Mouse (Mus musculus): ENCODE data around the gene Ang5.
"Not testable (repeated sequence)": the region's sequence is repeated elsewhere in the genome, so short reads cannot be mapped to it uniquely, and the experiment has no call there.

The Ang5 gene

DNA sequence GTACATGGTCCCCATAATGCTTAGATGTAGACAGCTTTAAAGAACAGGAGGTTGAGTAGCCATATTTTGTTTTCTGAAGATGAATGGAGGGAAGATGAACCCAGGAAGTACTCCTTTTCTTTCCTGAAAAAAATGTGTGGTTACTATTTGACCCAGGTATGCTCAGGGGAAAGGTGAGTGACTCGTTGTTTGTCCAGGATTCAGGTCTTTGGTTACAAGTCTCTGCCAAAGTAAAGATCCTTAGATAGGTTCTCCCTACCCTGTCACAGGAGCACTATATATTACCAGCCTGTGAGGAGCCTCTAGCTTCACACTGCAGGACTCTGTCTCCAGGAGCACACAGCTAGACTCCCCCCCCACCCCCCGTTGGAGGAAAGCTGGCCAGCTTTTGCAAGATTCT lies at the start of gene Ang5:
Gene Ang5, plus strand, starts transcription at position 301 of the 400 bp plus-strand sequence.
- not testable (repeated sequence) for DNase-seq

GRCm38 (mm10) chr14:43918214-43918613 lies 38.7 kb upstream of the Ang5 start:
- DNase-seq: peak; percentile 7 to 19

GRCm38 (mm10) chr14:43923459-43923858 lies 33.4 kb upstream of the Ang5 start, which contains the start of gene Ear10:
Ear10 (minus strand) TSS chr14:43923559.
- not testable (repeated sequence) for DNase-seq

DNA sequence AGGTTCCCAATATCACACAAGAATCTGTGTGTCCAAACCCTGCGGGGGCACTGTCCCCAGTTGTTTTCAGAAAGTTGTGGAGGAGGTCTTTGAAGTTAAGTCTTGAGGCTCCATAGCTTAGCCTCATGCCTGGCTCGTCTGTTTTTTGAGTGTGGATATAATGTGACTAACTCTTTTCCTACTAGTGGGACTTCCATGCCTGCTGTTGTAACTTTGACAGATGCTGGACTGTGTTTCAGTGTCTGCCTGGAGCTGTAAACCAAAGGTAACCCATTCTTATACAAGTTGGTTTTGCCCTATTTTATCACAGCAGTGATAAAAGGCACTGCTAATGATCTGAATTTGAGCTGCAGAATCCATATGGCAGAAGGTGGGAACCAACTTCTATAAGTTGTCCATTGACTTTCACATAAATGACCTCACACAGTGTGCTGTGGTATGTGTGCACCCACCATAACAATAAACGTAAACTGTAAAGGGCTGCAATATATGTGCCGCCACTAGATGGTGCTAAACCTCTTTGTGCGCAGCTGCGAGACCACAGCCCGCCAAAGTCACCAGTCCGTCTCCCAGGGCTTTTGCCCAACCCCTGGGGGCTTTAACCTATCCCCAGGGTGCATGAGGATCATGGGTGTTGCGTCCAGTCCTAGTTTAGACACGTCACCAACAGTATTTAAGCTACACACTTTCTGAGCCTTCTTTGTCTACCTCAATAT lies 32.0 kb upstream of the Ang5 start, which contains the start of gene Gm8113:
Gene Gm8113, plus strand, starts transcription at position 703 of the 716 bp plus-strand sequence.
- DNase-seq: peak; percentile 64 to 70

- peak in 1 of 2 experiments; percentile 13 for DNase-seq
Observed at GRCm38 (mm10) chr14:43925404-43925950, 31.4 kb upstream of the Ang5 start.

DNA sequence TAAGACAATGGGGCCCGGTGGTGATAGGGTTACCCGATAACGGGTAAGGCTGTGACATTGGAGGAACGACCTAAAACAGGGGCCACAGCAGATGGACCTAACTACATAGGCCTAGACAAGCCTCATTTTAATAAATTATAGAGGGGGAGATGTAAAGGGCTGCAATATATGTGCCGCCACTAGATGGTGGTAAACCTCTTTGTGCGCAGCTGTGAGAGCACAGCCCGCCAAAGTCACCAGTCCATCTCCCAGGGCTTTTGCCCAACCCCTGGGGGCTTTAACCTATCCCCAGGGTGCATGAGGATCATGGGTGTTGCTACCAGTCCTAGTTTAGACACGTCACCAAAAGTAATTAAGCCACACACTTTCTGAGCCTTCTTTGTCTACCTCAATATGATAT lies 23.9 kb upstream of the Ang5 start:
- DNase-seq: peak in 1 of 2 experiments; percentile 19

DNA sequence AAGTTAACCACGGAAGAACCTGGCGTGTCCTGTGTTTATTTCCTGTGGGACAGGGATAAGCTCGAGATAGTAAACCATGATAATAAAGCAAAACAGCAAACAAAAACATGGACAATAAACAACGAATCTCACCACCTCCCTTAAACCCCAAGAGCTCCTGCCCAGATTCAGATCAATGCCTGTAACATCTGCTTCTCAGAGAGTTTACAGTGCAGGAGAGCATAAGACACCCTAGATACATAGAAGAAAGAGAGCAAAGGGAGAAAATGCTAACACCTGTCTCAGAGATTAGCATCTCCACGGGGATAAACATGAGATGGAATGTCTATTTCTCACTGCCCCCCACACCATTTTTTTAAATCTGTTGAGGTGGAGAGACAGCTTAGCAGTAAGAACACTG lies 23.5 kb upstream of the Ang5 start:
- not testable (repeated sequence) for DNase-seq

DNA sequence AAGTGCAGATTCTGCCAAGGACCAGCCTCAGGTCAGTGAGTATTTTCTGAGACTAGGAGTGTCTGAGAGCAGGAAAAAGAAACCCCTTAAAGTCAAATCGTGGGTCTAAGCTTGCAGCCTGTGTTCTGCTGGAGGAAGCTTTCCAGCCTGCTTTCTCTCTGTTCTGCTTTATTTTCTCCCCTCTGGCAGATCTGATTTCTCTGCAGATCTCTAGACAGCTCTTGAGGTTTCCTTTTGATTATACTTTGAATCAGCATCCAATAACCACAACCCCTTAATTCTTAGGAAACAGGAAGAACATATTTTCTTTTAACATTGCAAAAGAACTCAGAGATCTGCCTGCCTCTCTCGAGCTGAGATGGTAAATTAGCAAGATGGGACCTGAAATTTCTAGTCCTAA lies 3.5 kb upstream of the Ang5 start:
- DNase-seq: not testable (repeated sequence)

DNA sequence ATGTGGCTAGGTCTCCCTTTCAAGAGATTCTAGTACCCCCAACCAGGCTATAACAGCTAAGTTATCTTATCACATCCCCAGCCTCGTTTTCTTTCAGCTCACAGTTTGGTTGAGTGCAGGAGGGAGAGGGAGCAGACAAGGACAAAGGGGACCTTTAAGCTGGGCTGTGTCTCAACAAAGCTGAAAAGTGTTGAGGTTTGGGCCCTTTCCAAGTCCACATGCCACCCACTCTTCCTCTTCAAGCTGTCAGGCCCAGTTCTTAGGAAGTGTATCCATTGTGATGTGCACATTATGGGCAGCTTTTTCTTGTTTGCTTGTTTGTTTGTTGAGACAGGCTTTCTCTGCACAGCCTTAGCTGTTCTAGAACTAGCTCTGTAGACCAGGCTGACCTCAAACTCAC lies 1.8 kb upstream of the Ang5 start:
- DNase-seq: not testable (repeated sequence)

- DNase-seq: no peak
Observed at GRCm38 (mm10) chr14:43983454-43983853, 26.6 kb downstream of the Ang5 start.

- peak; percentile 32 to 60 for DNase-seq
Observed at GRCm38 (mm10) chr14:43983897-43984296, 27.0 kb downstream of the Ang5 start.

DNA sequence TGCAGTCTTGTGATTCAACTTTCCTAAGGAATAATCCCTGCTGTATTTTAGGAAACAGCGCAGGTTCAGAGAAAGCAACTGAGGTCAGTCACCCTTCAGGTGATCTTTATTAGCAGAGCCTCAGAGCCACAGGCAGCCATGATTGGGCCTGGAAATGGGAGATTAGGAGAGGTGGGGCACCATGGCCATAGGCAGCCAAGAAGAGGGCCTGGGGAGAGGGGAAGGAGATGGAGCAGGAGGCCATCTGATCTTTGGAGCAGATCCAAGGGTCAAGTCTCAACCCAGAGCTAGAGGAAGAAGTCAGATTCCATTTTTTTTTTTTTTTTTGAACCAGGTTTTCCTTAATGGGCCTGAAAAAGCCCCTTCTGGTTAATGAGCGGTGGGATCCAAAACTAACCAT lies 29.3 kb downstream of the Ang5 start:
- DNase-seq: no peak

DNA sequence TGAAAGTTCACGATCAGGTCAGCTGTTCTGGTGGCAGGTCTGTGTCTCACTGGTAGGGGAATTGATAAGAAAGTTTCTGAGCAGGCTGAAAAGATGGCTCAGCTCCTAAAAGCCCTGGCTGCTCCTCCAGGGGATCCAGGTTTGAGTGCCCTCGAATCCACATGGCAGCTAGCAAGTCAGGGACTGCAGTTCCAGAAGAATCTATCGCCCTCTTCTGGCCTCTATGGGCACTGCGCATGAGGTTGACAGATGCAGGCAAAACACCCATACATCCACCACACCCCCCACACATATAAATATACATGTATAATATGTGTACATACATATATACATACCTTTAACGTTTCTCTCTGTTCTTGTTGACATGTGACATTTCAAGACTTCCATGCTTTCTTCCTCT lies 30.5 kb downstream of the Ang5 start:
- peak; percentile 44 to 78 for DNase-seq

DNA sequence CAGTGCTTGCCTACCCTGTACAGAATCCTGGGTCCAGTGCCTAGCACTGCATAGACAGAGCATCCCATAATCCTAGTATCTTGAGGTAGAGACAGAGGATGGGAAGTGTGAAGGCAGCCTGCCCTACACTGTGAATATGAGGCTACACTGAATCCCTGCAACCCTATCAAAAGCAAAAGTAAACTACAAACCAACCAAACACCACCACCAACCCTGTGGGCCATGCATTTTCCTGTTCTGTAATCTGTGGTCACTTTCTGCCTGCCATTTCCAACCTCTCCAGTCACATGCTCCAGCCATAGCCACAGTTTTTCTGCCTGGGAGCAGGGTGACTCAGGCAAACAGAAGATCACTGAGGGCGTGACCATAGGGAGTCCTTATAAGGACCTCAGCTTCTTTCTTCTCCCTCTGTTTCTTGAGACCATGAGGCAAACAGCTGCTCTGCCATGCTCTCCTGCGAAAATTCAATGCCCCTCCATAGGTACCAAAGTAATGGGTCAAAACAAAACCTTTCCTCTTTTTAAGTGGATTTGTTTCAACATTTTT lies 41.7 kb downstream of the Ang5 start:
- DNase-seq: not testable (repeated sequence)

- DNase-seq: no peak
Observed at GRCm38 (mm10) chr14:44001600-44001999, 44.7 kb downstream of the Ang5 start.

DNA sequence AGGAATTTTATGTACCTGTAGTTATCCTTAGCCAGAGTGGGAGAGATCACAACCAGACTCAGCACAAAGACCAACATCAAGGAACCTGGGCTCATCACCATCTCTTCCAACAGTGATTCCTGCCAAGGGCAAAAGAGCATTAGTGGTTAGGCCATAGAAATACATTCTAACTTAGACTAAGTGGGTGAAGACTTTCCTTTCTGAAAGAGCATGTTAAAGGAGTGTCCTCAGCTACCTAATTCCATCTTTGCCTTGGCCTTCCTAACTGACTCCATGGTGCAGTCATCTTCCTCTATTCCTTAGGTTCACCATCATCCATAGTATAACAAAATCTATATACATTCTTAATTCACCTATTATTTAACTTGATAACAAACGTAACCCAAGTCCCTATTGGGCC lies 45.3 kb downstream of the Ang5 start, which contains the start of gene Ang6:
Gene Ang6, minus strand, starts transcription at position 101 of the 400 bp plus-strand sequence.
- no peak for DNase-seq

GRCm38 (mm10) chr14:44008021-44008420 lies 51.2 kb downstream of the Ang5 start:
- not testable (repeated sequence) for DNase-seq

DNA sequence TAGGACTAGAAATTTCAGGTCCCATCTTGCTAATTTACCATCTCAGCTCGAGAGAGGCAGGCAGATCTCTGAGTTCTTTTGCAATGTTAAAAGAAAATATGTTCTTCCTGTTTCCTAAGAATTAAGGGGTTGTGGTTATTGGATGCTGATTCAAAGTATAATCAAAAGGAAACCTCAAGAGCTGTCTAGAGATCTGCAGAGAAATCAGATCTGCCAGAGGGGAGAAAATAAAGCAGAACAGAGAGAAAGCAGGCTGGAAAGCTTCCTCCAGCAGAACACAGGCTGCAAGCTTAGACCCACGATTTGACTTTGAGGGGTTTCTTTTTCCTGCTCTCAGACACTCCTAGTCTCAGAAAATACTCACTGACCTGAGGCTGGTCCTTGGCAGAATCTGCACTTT lies 52.8 kb downstream of the Ang5 start:
- not testable (repeated sequence) for DNase-seq
